Mouse (Mus musculus) myocyte (in vitro differentiated cells): ENCODE results near the gene Tmem167.

Source experiments
- CEBPB ChIP-seq: IDR thresholded peaks from 2 replicates; pipeline ENCODE4 v1.6.1; 2011; ENCODE audit warnings: mild to moderate bottlenecking, moderate library complexity; ENCODE audit not compliant: poor library complexity, insufficient read depth, severe bottlenecking
- E2F4 ChIP-seq: IDR thresholded peaks from one replicate; pipeline ENCODE4 v1.6.1; 2011; ENCODE audit warnings: mild to moderate bottlenecking, control low read depth, moderate library complexity; ENCODE audit not compliant: insufficient read depth
- MAX ChIP-seq: IDR thresholded peaks from one replicate; pipeline ENCODE4 v1.6.1; 2011; ENCODE audit warnings: low read depth, mild to moderate bottlenecking, control low read depth
- MYOG ChIP-seq, 3 experiments: IDR thresholded peaks; one replicate each; pipeline ENCODE4 v1.6.1; 2011; ENCODE audit warnings: control low read depth in 2 of 3, low read depth in 2 of 3, mild to moderate bottlenecking in 2 of 3; ENCODE audit not compliant: insufficient read length in 2 of 3, control insufficient read depth in 1 of 3, insufficient read depth in 1 of 3
- POLR2A ChIP-seq: IDR thresholded peaks from one replicate; pipeline ENCODE4 v1.6.1; 2011; ENCODE audit warnings: low read depth, mild to moderate bottlenecking, control low read depth, moderate library complexity; ENCODE audit not compliant: insufficient read length
- POLR2AphosphoS2 ChIP-seq: IDR thresholded peaks from one replicate; pipeline ENCODE4 v1.6.1; 2011; ENCODE audit warnings: low read depth, control low read depth; ENCODE audit not compliant: insufficient read length
- REST ChIP-seq: IDR thresholded peaks from one replicate; pipeline ENCODE4 v1.6.1; 2011; ENCODE audit warnings: mild to moderate bottlenecking, control low read depth, moderate library complexity; ENCODE audit not compliant: insufficient read depth, insufficient read length
- SRF ChIP-seq: IDR thresholded peaks from one replicate; pipeline ENCODE4 v1.6.1; 2011; ENCODE audit warnings: low read depth; ENCODE audit not compliant: control insufficient read depth, insufficient read length
- TCF12 ChIP-seq: IDR thresholded peaks from one replicate; pipeline ENCODE4 v1.6.1; 2011; ENCODE audit warnings: mild to moderate bottlenecking, control low read depth; ENCODE audit not compliant: poor library complexity, insufficient read depth, severe bottlenecking
- TCF3 ChIP-seq: IDR thresholded peaks from one replicate; pipeline ENCODE4 v1.6.1; 2011; ENCODE audit warnings: low read depth, control low read depth; ENCODE audit not compliant: insufficient read length
- USF1 ChIP-seq: IDR thresholded peaks from one replicate; pipeline ENCODE4 v1.6.1; 2011; ENCODE audit warnings: low read depth, mild to moderate bottlenecking, control low read depth, moderate library complexity

- no peak for TF ChIP-seq POLR2A
- no peak for TF ChIP-seq CEBPB
- TF ChIP-seq E2F4, result no peak
- TF ChIP-seq MAX, result no peak
- TF ChIP-seq TCF12, result no peak
- no peak for TF ChIP-seq MYOG (IDR thresholded peaks at IDR 0.05; ENCODE audit: control insufficient read depth in 1 of 3, insufficient read depth in 1 of 3, insufficient read length in 2 of 3, low read depth in 2 of 3)
- TF ChIP-seq USF1, result no peak
- TF ChIP-seq POLR2AphosphoS2, result no peak
- TF ChIP-seq SRF, result no peak
- no peak for TF ChIP-seq REST
- TF ChIP-seq TCF3, result no peak
These were observed 82.5 kb downstream of the Tmem167 start for GRCm38 (mm10) chr13:90171390-90171789.
